Comparison of ENCODE assay signal across 25 mouse cellular contexts in the genomic region with DNA sequence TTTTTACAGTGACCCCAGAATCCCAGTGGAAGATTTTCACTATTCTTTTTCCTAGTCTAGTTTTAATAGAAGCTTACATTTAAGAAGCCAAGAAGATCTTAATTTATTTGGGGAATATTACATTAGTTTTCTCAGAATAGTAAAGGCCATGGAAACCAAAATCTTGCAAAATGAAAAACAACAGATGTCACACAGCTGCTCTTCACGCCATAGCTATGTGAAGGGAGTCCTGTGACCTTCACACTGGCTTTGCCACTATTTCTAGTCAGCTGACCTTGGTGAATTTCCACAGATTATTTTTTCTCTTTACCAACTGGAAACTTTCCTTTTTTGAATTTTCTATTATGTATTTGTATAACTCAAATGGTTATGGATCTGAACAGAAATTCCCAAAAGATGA.
DNase-seq lines count a peak whose midpoint lies in the region; ATAC-seq and TF ChIP-seq lines count a peak whose summit lies in the region.
"Had no signal": no experiment of that assay in that cellular context is flagged by ENCODE, and none has a peak within 500 bp of the region (broad histone marks: within the 10 kb centered on the region; RNA-seq: fewer than 3 reads in every experiment).

No protein-coding gene starts in this region.

- peak; percentile 4 to 10 for DNase-seq in adrenal gland, postnatal 36 days
- no peak for DNase-seq in adrenal gland, postnatal 14 days
- DNase-seq in heart, adult 2 months = peak in 1 of 2 experiments; percentile 3
- DNase-seq in heart, postnatal 25 days (ENCODE audit: low spot score) = no peak
- no peak for DNase-seq in limb, embryonic 14.5 days (ENCODE audit: low spot score)
- no peak for DNase-seq in limb, embryonic 10.5 days (ENCODE audit: low spot score)
- DNase-seq in adipocyte (ENCODE audit: low spot score) = peak; percentile 7
- DNase-seq in c-Kit-positive CD71-positive TER-119-positive erythroid progenitor cells, embryonic 14.5 days (ENCODE audit: low spot score) = no peak
- DNase-seq: cerebellum, adult 2 months; cerebellum, postnatal 25 days; kidney, adult 8-10 months; kidney, postnatal 25 days; layer of hippocampus, postnatal 36 days; right cerebral cortex, postnatal 14 days; spleen, adult 18-20 months had no signal

- no peak for TF ChIP-seq EP300 in heart, adult 2 months (IDR thresholded peaks at IDR 0.05; ENCODE audit: insufficient read depth, low read depth, low read length)

- H3K9me3 ChIP-seq in limb, embryonic 14.5 days (ENCODE audit: control insufficient read depth, low read length) = no peaks in the 10 kb centered on the region
- H3K9me3 ChIP-seq in limb, embryonic 10.5 days (replicated peaks) = no peaks in the 10 kb centered on the region
- H3K9me3 ChIP-seq: embryonic facial prominence, embryonic 13.5 days; forebrain, embryonic 13.5 days; G1E; heart, embryonic 13.5 days; hindbrain, embryonic 15.5 days; limb, embryonic 15.5 days; lung, embryonic 15.5 days; midbrain, embryonic 10.5 days had no signal

- 53% methylated on average over 1 of the region's 1 CpGs for WGBS in heart, adult 2 months
- 74% methylated on average over 1 of the region's 1 CpGs for WGBS in limb, embryonic 14.5 days
- 93% methylated on average over 1 of the region's 1 CpGs for WGBS in limb, embryonic 10.5 days

- H3K9ac ChIP-seq in heart, adult 2 months (ENCODE audit: low read depth, low read length) = no peak overlapping the region
- no peak overlapping the region for H3K9ac ChIP-seq in limb, embryonic 14.5 days (ENCODE audit: low read depth, low read length, severe bottlenecking)
- H3K9ac ChIP-seq: embryonic facial prominence, embryonic 13.5 days; forebrain, embryonic 13.5 days; heart, embryonic 13.5 days; hindbrain, embryonic 15.5 days; limb, embryonic 15.5 days; liver, embryonic 14.5 days; lung, embryonic 15.5 days had no signal

- no peak for TF ChIP-seq CTCF in heart, adult 2 months (IDR thresholded peaks at IDR 0.05)

- ATAC-seq in limb, embryonic 14.5 days (ENCODE audit: low FRiP score, low read depth) = peak; percentile 47; the same call in 1 of the 2 replicates
- ATAC-seq: forebrain, embryonic 13.5 days; Patski had no signal

- no peak overlapping the region for H3K4me2 ChIP-seq in limb, embryonic 14.5 days (replicated peaks; ENCODE audit: low read depth, low read length, severe bottlenecking)
- H3K4me2 ChIP-seq: embryonic facial prominence, embryonic 13.5 days; forebrain, embryonic 13.5 days; heart, embryonic 13.5 days; hindbrain, embryonic 15.5 days; limb, embryonic 15.5 days; lung, embryonic 15.5 days had no signal

- intact Hi-C loops in heart, adult 2 months (cut with DNase I) = no loop called here
- intact Hi-C loops in heart, postnatal 25 days (cut with DNase I) = no loop called here

- peak overlapping the region; percentile 30 for H3K27ac ChIP-seq in heart, adult 2 months
- no peak overlapping the region for H3K27ac ChIP-seq in limb, embryonic 14.5 days (replicated peaks; ENCODE audit: low read depth, low read length)
- no peak overlapping the region for H3K27ac ChIP-seq in limb, embryonic 10.5 days
- H3K27ac ChIP-seq: embryonic facial prominence, embryonic 13.5 days; forebrain, embryonic 13.5 days; heart, embryonic 13.5 days; hindbrain, embryonic 15.5 days; limb, embryonic 15.5 days; liver, embryonic 14.5 days; lung, embryonic 15.5 days; midbrain, embryonic 10.5 days had no signal

- H3K79me2 ChIP-seq in heart, adult 2 months (replicated peaks; ENCODE audit: control insufficient read depth, insufficient read depth, low read length) = no peaks in the 10 kb centered on the region

- H3K27me3 ChIP-seq in heart, adult 2 months (ENCODE audit: control insufficient read depth, insufficient read depth, low read length) = no peaks in the 10 kb centered on the region
- H3K27me3 ChIP-seq in limb, embryonic 14.5 days (ENCODE audit: control insufficient read depth, insufficient read depth, low read length) = no peaks in the 10 kb centered on the region
- H3K27me3 ChIP-seq in limb, embryonic 10.5 days (ENCODE audit: low read depth, poor library complexity, severe bottlenecking) = no peaks in the 10 kb centered on the region
- H3K27me3 ChIP-seq: embryonic facial prominence, embryonic 13.5 days; forebrain, embryonic 13.5 days; heart, embryonic 13.5 days; hindbrain, embryonic 15.5 days; limb, embryonic 15.5 days; lung, embryonic 15.5 days; Patski had no signal

- H3K4me3 ChIP-seq in heart, adult 2 months = no peak overlapping the region
- H3K4me3 ChIP-seq in limb, embryonic 14.5 days (replicated peaks; ENCODE audit: low read length) = no peak overlapping the region
- H3K4me3 ChIP-seq in limb, embryonic 10.5 days = no peak overlapping the region
- H3K4me3 ChIP-seq: embryonic facial prominence, embryonic 13.5 days; forebrain, embryonic 13.5 days; heart, embryonic 13.5 days; hindbrain, embryonic 15.5 days; limb, embryonic 15.5 days; lung, embryonic 15.5 days; midbrain, embryonic 10.5 days had no signal

- TF ChIP-seq POLR2A in heart, adult 2 months (IDR thresholded peaks at IDR 0.05; ENCODE audit: insufficient read depth, low read depth, low read length) = no peak
- no peak for TF ChIP-seq POLR2A in limb, embryonic 14.5 days (IDR thresholded peaks at IDR 0.05; ENCODE audit: borderline replicate concordance, extremely low read depth, insufficient read depth, insufficient read length)

- no peaks in the 10 kb centered on the region for H3K36me3 ChIP-seq in heart, adult 2 months (ENCODE audit: control insufficient read depth, insufficient read depth, low read length)
- H3K36me3 ChIP-seq in limb, embryonic 14.5 days (ENCODE audit: control insufficient read depth, insufficient read depth, low read length) = no peaks in the 10 kb centered on the region
- no peaks in the 10 kb centered on the region for H3K36me3 ChIP-seq in limb, embryonic 10.5 days
- H3K36me3 ChIP-seq: embryonic facial prominence, embryonic 13.5 days; G1E; heart, embryonic 13.5 days; hindbrain, embryonic 15.5 days; limb, embryonic 15.5 days; lung, embryonic 15.5 days; midbrain, embryonic 10.5 days had no signal

- H3K4me1 ChIP-seq in heart, adult 2 months (ENCODE audit: control insufficient read depth, insufficient read depth, low read length) = no peaks in the 10 kb centered on the region
- no peaks in the 10 kb centered on the region for H3K4me1 ChIP-seq in limb, embryonic 14.5 days (ENCODE audit: control insufficient read depth, insufficient read depth, low read length)
- no peaks in the 10 kb centered on the region for H3K4me1 ChIP-seq in limb, embryonic 10.5 days
- H3K4me1 ChIP-seq: embryonic facial prominence, embryonic 13.5 days; forebrain, embryonic 13.5 days; heart, embryonic 13.5 days; hindbrain, embryonic 15.5 days; limb, embryonic 15.5 days; lung, embryonic 15.5 days; midbrain, embryonic 10.5 days had no signal

Comparison
In these comparisons a context has a peak if more than half of its experiments do, and no peak if none do; other contexts are left out.
1. DNase-seq: peak in adrenal gland, postnatal 36 days (2 of 2) and adipocyte (single experiment); none in adrenal gland, postnatal 14 days (single experiment), heart, postnatal 25 days (single experiment), limb, embryonic 14.5 days (single experiment), limb, embryonic 10.5 days (single experiment) and c-Kit-positive CD71-positive TER-119-positive erythroid progenitor cells, embryonic 14.5 days (single experiment).